Mouse (Mus musculus) intestine, embryonic 16.5 days (tissue): ENCODE data around the gene Olfr1408. TPM values are rescaled to one million over a fixed set of nuclear protein-coding genes. Genes with fewer than 3 reads are reported as not detected.

ENCODE experiments used
- ATAC-seq: fragments of 200-750 bp; cut with Nextera tagmentation; 2 replicates; pipeline ENCODE4 v1.8.0; 2017; ENCODE audit warnings: moderate TSS enrichment, moderate library complexity
- H3K27ac ChIP-seq: fragments of 300-500 bp; sonication (generic); 2 replicates; pipeline ENCODE4 v1.5.1; 2014; ENCODE audit warnings: mild to moderate bottlenecking, low read length
- H3K27me3 ChIP-seq: fragments of 300-500 bp; sonication (generic); replicated peaks from 2 replicates; pipeline ENCODE4 v1.6.1; 2014; ENCODE audit warnings: low read length, control low read depth, mixed read lengths; ENCODE audit not compliant: control insufficient read depth, insufficient read depth
- H3K36me3 ChIP-seq: fragments of 300-500 bp; sonication (generic); 2 replicates; pipeline ENCODE4 v1.6.1; 2014; ENCODE audit warnings: low read length, control low read depth; ENCODE audit not compliant: control insufficient read depth, insufficient read depth
- H3K4me1 ChIP-seq: fragments of 300-500 bp; sonication (generic); 2 replicates; pipeline ENCODE4 v1.6.1; 2014; ENCODE audit warnings: low read length, control low read depth, mixed read lengths; ENCODE audit not compliant: control insufficient read depth, insufficient read depth
- H3K4me2 ChIP-seq: fragments of 300-500 bp; sonication (generic); 2 replicates; pipeline ENCODE4 v1.6.1; 2014; ENCODE audit warnings: low read depth, low read length, control low read depth
- H3K4me3 ChIP-seq: fragments of 300-500 bp; sonication (generic); 2 replicates; pipeline ENCODE4 v1.5.1; 2014; ENCODE audit warnings: mild to moderate bottlenecking, low read length
- H3K9ac ChIP-seq: fragments of 300-500 bp; sonication (generic); 2 replicates; pipeline ENCODE4 v1.6.1; 2014; ENCODE audit warnings: low read depth, low read length
- H3K9me3 ChIP-seq: fragments of 300-500 bp; sonication (generic); 2 replicates; pipeline ENCODE4 v1.6.1; 2016; ENCODE audit warnings: low read length, control low read depth; ENCODE audit not compliant: control insufficient read depth
- WGBS: fragments of 180-500 bp; shearing (Covaris S2); extraction: QIAGEN DNeasy Blood & Tissue Kit; methylation state at CpG from one replicate; pipeline ENCODE4 v1.1.7; 2014; 5-methylcytosine and 5-hydroxymethylcytosine counted together
- polyA plus RNA-seq: library from polyadenylated mRNA; unstranded; fragments of >200 nt; fragmentation: Nextera tagmentation; extraction: Ambion mirVana; gene quantifications from 2 replicates; pipeline ENCODE4 v1.2.1, GENCODE M21; 2015

Gene Olfr1408
- not detected in 2 replicates for polyA plus RNA-seq

DNA sequence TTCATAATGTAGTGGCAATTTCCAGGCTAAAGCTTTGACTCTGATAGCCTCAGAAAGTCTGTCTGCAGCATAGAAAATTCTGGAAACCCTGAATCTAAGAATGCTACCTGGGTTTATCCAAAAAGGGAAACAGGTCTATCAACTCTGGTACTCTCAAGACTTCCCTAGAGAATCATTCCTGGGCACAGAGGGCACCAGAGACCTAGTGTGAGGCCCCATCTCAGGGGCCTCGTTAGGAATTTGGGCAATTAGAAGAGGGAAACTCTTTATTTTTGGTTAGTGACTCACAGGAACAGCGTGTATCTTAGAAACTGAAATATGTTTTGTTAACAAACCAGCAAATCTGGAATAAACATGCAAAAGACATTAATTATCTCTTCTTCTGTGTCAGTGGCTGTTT lies at the start of gene Olfr1408:
Gene Olfr1408, minus strand, starts transcription at position 101 of the 400 bp plus-strand sequence.
- no peaks in the 10 kb centered on the region for H3K36me3 ChIP-seq
- no peak within 1 kb of the TSS for H3K4me2 ChIP-seq
- no peak for ATAC-seq
- H3K9me3 ChIP-seq = no peaks in the 10 kb centered on the region
- no peak within 1 kb of the TSS for H3K9ac ChIP-seq
- no peaks in the 10 kb centered on the region for H3K4me1 ChIP-seq
- WGBS = 61% methylated on average over 2 of the region's 2 CpGs
- H3K4me3 ChIP-seq = no peak within 1 kb of the TSS
- H3K27me3 ChIP-seq = no peaks in the 10 kb centered on the region
- H3K27ac ChIP-seq = no peak within 1 kb of the TSS

DNA sequence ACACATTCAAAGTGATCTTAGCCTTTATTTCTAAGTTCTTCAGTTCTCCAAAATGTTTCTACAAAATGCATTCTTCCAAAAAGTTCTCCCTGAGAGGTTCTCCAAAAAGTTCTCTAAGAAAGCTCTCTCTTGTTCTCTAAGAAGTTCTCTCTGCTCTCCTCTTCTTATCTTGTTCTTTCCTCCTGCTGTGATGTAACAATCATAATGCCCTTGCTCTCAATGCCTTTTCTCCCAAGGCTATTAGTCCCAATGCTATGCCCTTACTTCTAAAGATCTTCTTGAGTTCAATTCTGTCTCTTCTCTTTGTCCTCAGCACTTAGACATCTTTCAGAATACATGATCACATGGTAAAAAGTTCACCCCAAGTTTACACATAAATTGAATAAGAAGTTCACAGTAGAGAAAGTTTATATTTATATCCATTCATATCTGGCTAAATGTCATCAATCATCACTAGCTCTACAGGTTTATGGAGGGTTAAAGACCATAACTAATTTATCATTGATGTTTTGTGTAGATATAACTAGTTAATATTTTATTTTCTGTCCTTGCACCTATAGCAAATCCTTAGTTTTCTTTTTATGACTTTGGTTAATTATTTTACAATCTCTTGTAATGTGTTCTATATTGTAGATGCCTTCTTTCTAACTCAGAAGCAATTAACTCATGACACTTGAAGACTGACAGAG lies 37.1 kb upstream of the Olfr1408 start:
- Histone ChIP-seq H3K4me3 (no peak overlapping the region), H3K4me2 (no peak overlapping the region), H3K27ac (no peak overlapping the region), H3K9ac (no peak overlapping the region), H3K9me3 (no peaks in the 10 kb centered on the region), H3K36me3 (no peaks in the 10 kb centered on the region), H3K27me3 (no peaks in the 10 kb centered on the region), H3K4me1 (no peaks in the 10 kb centered on the region)
- ATAC-seq = peak; percentile 81

Other genes starting within 250 kb of the Olfr1408 start
- 6.1 and 7.5 TPM in 2 replicates for gene Apcs, start 242.3 kb downstream of the Olfr1408 start, polyA plus RNA-seq
- gene Olfr16, start 187.0 kb downstream of the Olfr1408 start, polyA plus RNA-seq = not detected in 2 replicates
- not detected in 2 replicates for gene Olfr1406, start 53.3 kb upstream of the Olfr1408 start, polyA plus RNA-seq
- gene Olfr218, start 60.4 kb upstream of the Olfr1408 start, polyA plus RNA-seq = not detected in 2 replicates
- gene Olfr1404, start 75.0 kb upstream of the Olfr1408 start, polyA plus RNA-seq = not detected in 2 replicates
- 0.13 TPM in 1 of 2 replicates, not detected in the other for gene Fcer1a, start 89.8 kb upstream of the Olfr1408 start, polyA plus RNA-seq
- not detected in 2 replicates for gene Olfr418, start 128.6 kb upstream of the Olfr1408 start, polyA plus RNA-seq
- not detected in 2 replicates for gene Mptx2, start 140.4 kb upstream of the Olfr1408 start, polyA plus RNA-seq
- 1.4 and 2.3 TPM in 2 replicates for gene Ackr1, start 196.4 kb upstream of the Olfr1408 start, polyA plus RNA-seq
- gene Aim2, start 213.5 kb upstream of the Olfr1408 start, polyA plus RNA-seq = 3.9 and 5.3 TPM in 2 replicates
- 1.8 and 2.0 TPM in 2 replicates for gene Cadm3, start 230.3 kb upstream of the Olfr1408 start, polyA plus RNA-seq